Mouse (Mus musculus): ENCODE measurements around the gene Nol12.
A peak's percentile ranks its signal among the peaks of the same experiment; 100 is the strongest.

GRCm38 (mm10) chr15:78942663-78943062, 7.9 kb downstream of the Nol12 start:
- peak; percentile 69 for TF ChIP-seq CTCF (IDR thresholded peaks at IDR 0.05; ENCODE audit: low read depth, low read length)
- TF ChIP-seq GATA1 (IDR thresholded peaks at IDR 0.05; ENCODE audit: borderline replicate concordance, low read length): no peak

Data from G1E (cell line).